Mouse (Mus musculus): ENCODE data around the gene Coa5. TPM values are rescaled to one million over a fixed set of nuclear protein-coding genes. Genes with fewer than 3 reads are reported as not detected.

The Coa5 gene
- polyA plus RNA-seq, 1 experiment: 71.7 TPM

DNA sequence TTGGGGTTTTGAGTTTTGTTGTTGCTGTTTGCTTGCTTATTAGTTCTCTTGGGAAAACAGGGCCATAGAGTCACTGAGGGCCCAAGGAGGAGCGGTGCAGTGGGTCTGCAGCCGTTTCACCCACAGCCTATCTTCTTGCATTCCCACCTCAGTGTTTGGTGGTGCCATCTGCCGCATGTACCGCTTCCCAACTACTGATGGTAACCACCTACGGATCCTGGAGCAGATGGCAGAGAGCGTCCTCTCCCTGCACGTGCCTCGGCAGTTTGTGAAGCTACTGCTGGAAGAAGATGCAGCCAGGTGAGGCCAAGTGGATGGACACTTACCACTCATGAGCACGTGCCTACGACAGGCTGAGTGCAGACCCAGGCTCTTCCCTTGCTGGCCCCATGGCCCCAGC, 61.8 kb downstream of the Coa5 start:
- no peak for DNase-seq (ENCODE audit: low read depth)

Other genes with a start within 250 kb of the Coa5 start
- gene Cnga3, start 215.7 kb downstream of the Coa5 start, polyA plus RNA-seq (2012; rRNA removed): 0.03 and 0.12 TPM in 2 replicates
- gene Inpp4a, start 130.2 kb downstream of the Coa5 start, polyA plus RNA-seq (2012; rRNA removed): 10.6 and 14.2 TPM in 2 replicates
- gene Unc50, start within 50 bp of the Coa5 start, polyA plus RNA-seq (2012; rRNA removed): 61.6 and 64.9 TPM in 2 replicates
- gene Mgat4a, start 110.9 kb upstream of the Coa5 start, polyA plus RNA-seq (2012; rRNA removed): 3.2 and 4.5 TPM in 2 replicates

Measured in gonadal fat pad, adult 2 months (tissue).